Mouse (Mus musculus): ENCODE results near the gene Ccdc141. TPM values are rescaled to one million over a fixed set of nuclear protein-coding genes. Genes with fewer than 3 reads are reported as not detected.
A peak's percentile ranks its signal among the peaks of the same experiment; 100 is the strongest.
"Not testable (repeated sequence)": the region's sequence is repeated elsewhere in the genome, so short reads cannot be mapped to it uniquely, and the experiment has no call there.

Gene Ccdc141
- polyA plus RNA-seq, 1 experiment from 2014 or later: 3.4 TPM

GRCm38 (mm10) chr2:77017735-77018134, 152.7 kb downstream of the Ccdc141 start:
- Histone ChIP-seq H3K27me3 (ENCODE audit: insufficient read depth, poor library complexity, severe bottlenecking) (no peaks in the 10 kb centered on the region), H3K9me3 (no peaks in the 10 kb centered on the region), H3K4me3 (no peak overlapping the region), H3K4me1 (replicated peaks) (no peaks in the 10 kb centered on the region), H3K36me3 (no peaks in the 10 kb centered on the region), H3K27ac (no peak overlapping the region)
- DNase-seq (ENCODE audit: low spot score): no peak
- 79% methylated on average over 4 of the region's 4 CpGs for WGBS

- 91% methylated on average over 6 of the region's 6 CpGs for WGBS
- H3K27ac ChIP-seq; H3K4me3 ChIP-seq; DNase-seq (ENCODE audit: low spot score); H3K4me1 ChIP-seq (replicated peaks); H3K27me3 ChIP-seq (ENCODE audit: insufficient read depth, poor library complexity, severe bottlenecking); H3K9me3 ChIP-seq; H3K36me3 ChIP-seq: not testable (repeated sequence)
Observed at GRCm38 (mm10) chr2:77013449-77013848, 157.0 kb downstream of the Ccdc141 start.

- H3K9me3 ChIP-seq: no peaks in the 10 kb centered on the region
- H3K36me3 ChIP-seq: no peaks in the 10 kb centered on the region
- no peak overlapping the region for H3K27ac ChIP-seq
- 68% methylated on average over 5 of the region's 5 CpGs for WGBS
- no peaks in the 10 kb centered on the region for H3K4me1 ChIP-seq (replicated peaks)
- no peak overlapping the region for H3K4me3 ChIP-seq
- H3K27me3 ChIP-seq (ENCODE audit: insufficient read depth, poor library complexity, severe bottlenecking): no peaks in the 10 kb centered on the region
- DNase-seq (ENCODE audit: low spot score): no peak
Observed at GRCm38 (mm10) chr2:77011981-77012380, 158.5 kb downstream of the Ccdc141 start.

GRCm38 (mm10) chr2:77007015-77007414, 163.4 kb downstream of the Ccdc141 start:
- DNase-seq (ENCODE audit: low spot score): no peak
- no peaks in the 10 kb centered on the region for H3K27me3 ChIP-seq (ENCODE audit: insufficient read depth, poor library complexity, severe bottlenecking)
- 79% methylated on average over 7 of the region's 7 CpGs for WGBS
- no peak overlapping the region for H3K27ac ChIP-seq
- no peaks in the 10 kb centered on the region for H3K4me1 ChIP-seq (replicated peaks)
- no peaks in the 10 kb centered on the region for H3K36me3 ChIP-seq
- no peaks in the 10 kb centered on the region for H3K9me3 ChIP-seq
- no peak overlapping the region for H3K4me3 ChIP-seq

- no peaks in the 10 kb centered on the region for H3K36me3 ChIP-seq
Observed at GRCm38 (mm10) chr2:77003148-77003547, 167.3 kb downstream of the Ccdc141 start.

GRCm38 (mm10) chr2:76998351-76998750, 172.1 kb downstream of the Ccdc141 start:
- Histone ChIP-seq H3K4me3 (no peak overlapping the region), H3K9me3 (no peaks in the 10 kb centered on the region), H3K27ac (no peak overlapping the region), H3K27me3 (ENCODE audit: insufficient read depth, poor library complexity, severe bottlenecking) (no peaks in the 10 kb centered on the region), H3K36me3 (no peaks in the 10 kb centered on the region), H3K4me1 (replicated peaks) (no peaks in the 10 kb centered on the region)
- no peak for DNase-seq (ENCODE audit: low spot score)
- 79% methylated on average over 5 of the region's 5 CpGs for WGBS

More at GRCm38 (mm10) chr2:77003148-77003547, 167.3 kb downstream of the Ccdc141 start:
- no peak overlapping the region for H3K27ac ChIP-seq
- no peaks in the 10 kb centered on the region for H3K9me3 ChIP-seq
- 81% methylated on average over 2 of the region's 2 CpGs for WGBS
- no peaks in the 10 kb centered on the region for H3K4me1 ChIP-seq (replicated peaks)
- H3K27me3 ChIP-seq (ENCODE audit: insufficient read depth, poor library complexity, severe bottlenecking): no peaks in the 10 kb centered on the region
- H3K4me3 ChIP-seq: no peak overlapping the region
- no peak for DNase-seq (ENCODE audit: low spot score)

GRCm38 (mm10) chr2:76992493-76993201, 177.8 kb downstream of the Ccdc141 start:
- H3K9me3 ChIP-seq: no peaks in the 10 kb centered on the region
- H3K4me1 ChIP-seq (replicated peaks): no peaks in the 10 kb centered on the region
- WGBS: 86% methylated on average over 5 of the region's 5 CpGs
- no peak overlapping the region for H3K4me3 ChIP-seq
- no peak overlapping the region for H3K27ac ChIP-seq
- no peaks in the 10 kb centered on the region for H3K36me3 ChIP-seq
- no peak for DNase-seq (ENCODE audit: low spot score)
- no peaks in the 10 kb centered on the region for H3K27me3 ChIP-seq (ENCODE audit: insufficient read depth, poor library complexity, severe bottlenecking)

GRCm38 (mm10) chr2:76987317-76987716, 183.1 kb downstream of the Ccdc141 start:
- no peaks in the 10 kb centered on the region for H3K27me3 ChIP-seq (ENCODE audit: insufficient read depth, poor library complexity, severe bottlenecking)
- no peak overlapping the region for H3K4me3 ChIP-seq
- no peaks in the 10 kb centered on the region for H3K36me3 ChIP-seq
- no peaks in the 10 kb centered on the region for H3K4me1 ChIP-seq (replicated peaks)
- H3K27ac ChIP-seq: no peak overlapping the region
- WGBS: 95% methylated on average over 4 of the region's 4 CpGs
- H3K9me3 ChIP-seq: no peaks in the 10 kb centered on the region
- no peak for DNase-seq (ENCODE audit: low spot score)

GRCm38 (mm10) chr2:76984384-76984783, 186.1 kb downstream of the Ccdc141 start:
- H3K4me1 ChIP-seq (replicated peaks): no peaks in the 10 kb centered on the region
- no peak overlapping the region for H3K4me3 ChIP-seq
- no peaks in the 10 kb centered on the region for H3K27me3 ChIP-seq (ENCODE audit: insufficient read depth, poor library complexity, severe bottlenecking)
- H3K9me3 ChIP-seq: no peaks in the 10 kb centered on the region
- H3K36me3 ChIP-seq: no peaks in the 10 kb centered on the region
- no peak overlapping the region for H3K27ac ChIP-seq
- no peak for DNase-seq (ENCODE audit: low spot score)
- 89% methylated on average over 5 of the region's 5 CpGs for WGBS

- no peaks in the 10 kb centered on the region for H3K27me3 ChIP-seq (ENCODE audit: insufficient read depth, poor library complexity, severe bottlenecking)
- no peak overlapping the region for H3K4me3 ChIP-seq
- H3K27ac ChIP-seq: no peak overlapping the region
- WGBS: 71% methylated on average over 5 of the region's 5 CpGs
- no peaks in the 10 kb centered on the region for H3K9me3 ChIP-seq
- no peaks in the 10 kb centered on the region for H3K4me1 ChIP-seq (replicated peaks)
- no peaks in the 10 kb centered on the region for H3K36me3 ChIP-seq
- no peak for DNase-seq (ENCODE audit: low spot score)
Observed at GRCm38 (mm10) chr2:76983601-76984000, 186.8 kb downstream of the Ccdc141 start.

GRCm38 (mm10) chr2:76982391-76983145, 187.9 kb downstream of the Ccdc141 start, which contains the start of gene Ttn:
Gene Ttn, minus strand, starts transcription at chr2:76982547.
- 88% methylated on average over 18 of the region's 18 CpGs for WGBS
- no peaks in the 10 kb centered on the region for H3K9me3 ChIP-seq
- H3K4me3 ChIP-seq: no peak within 1 kb of the TSS

GRCm38 (mm10) chr2:76981717-76982116, 188.7 kb downstream of the Ccdc141 start:
- H3K4me3 ChIP-seq: no peak overlapping the region
- H3K27ac ChIP-seq: no peak overlapping the region
- H3K27me3 ChIP-seq (ENCODE audit: insufficient read depth, poor library complexity, severe bottlenecking): no peaks in the 10 kb centered on the region
- H3K36me3 ChIP-seq: no peaks in the 10 kb centered on the region
- H3K9me3 ChIP-seq: no peaks in the 10 kb centered on the region
- H3K4me1 ChIP-seq (replicated peaks): no peaks in the 10 kb centered on the region
- WGBS: 80% methylated on average over 5 of the region's 5 CpGs
- DNase-seq (ENCODE audit: low spot score): no peak

More at GRCm38 (mm10) chr2:76982391-76983145, 187.9 kb downstream of the Ccdc141 start, which contains the start of gene Ttn:
- Histone ChIP-seq H3K27ac (no peak within 1 kb of the TSS), H3K36me3 (no peaks in the 10 kb centered on the region), H3K27me3 (ENCODE audit: insufficient read depth, poor library complexity, severe bottlenecking) (no peaks in the 10 kb centered on the region), H3K4me1 (replicated peaks) (no peaks in the 10 kb centered on the region)
- DNase-seq (ENCODE audit: low spot score): no peak

GRCm38 (mm10) chr2:76980146-76980545, 190.3 kb downstream of the Ccdc141 start:
- Histone ChIP-seq H3K4me3 (no peak overlapping the region), H3K27me3 (ENCODE audit: insufficient read depth, poor library complexity, severe bottlenecking) (no peaks in the 10 kb centered on the region), H3K36me3 (no peaks in the 10 kb centered on the region), H3K27ac (no peak overlapping the region), H3K9me3 (no peaks in the 10 kb centered on the region), H3K4me1 (replicated peaks) (no peaks in the 10 kb centered on the region)
- WGBS: 53% methylated on average over 9 of the region's 9 CpGs
- peak; percentile 12 for DNase-seq (ENCODE audit: low spot score)

All from hindbrain, embryonic 10.5 days (tissue).